Mouse (Mus musculus) mature B cell (primary cell): Measurements from ENCODE around the gene Col5a3.
"Not testable (repeated sequence)": the region's sequence is repeated elsewhere in the genome, so short reads cannot be mapped to it uniquely, and the experiment has no call there.

ENCODE experiments used
- in situ Hi-C: fragments of 300-500 bp; cut with MboI; formaldehyde crosslinking; loops from 2 replicates; pipeline ENCODE4 v1.14.3; 2019

Col5a3 gene

DNA sequence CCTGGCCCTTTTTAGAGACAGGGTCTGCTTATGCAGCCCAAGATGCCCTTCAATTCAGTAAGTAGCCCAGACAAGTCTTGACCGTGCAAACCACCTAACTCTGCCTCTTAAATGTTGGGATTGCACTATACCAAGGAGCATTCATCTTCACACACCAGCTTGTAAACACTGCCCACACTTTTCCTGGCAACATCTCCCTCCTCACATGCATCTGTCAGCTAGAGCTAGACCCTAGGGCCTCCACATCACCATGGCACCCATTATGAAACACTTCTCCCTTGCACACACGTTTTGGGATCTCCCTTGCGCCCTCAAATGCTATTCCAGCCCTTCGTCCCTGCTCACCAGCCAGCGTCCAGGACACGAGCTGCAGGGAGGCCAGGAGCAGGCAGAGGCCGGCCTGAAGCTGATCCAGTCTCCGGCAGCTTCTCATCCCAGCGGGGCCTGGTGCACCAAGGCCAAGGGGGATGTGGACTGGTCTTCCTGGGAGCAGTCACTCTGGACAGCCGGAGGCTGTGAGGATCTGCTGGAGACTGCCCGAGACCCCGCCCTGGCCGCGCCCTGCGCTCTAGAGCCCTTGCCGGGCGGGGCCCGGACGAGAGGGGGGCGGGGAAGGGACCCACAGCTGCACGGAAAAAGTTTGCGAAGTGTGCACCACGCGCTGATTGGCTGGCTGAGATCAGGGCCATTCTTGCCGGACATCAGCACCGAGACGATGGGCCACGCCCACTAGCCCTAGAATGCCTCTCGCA, at the start of gene Col5a3:
Gene Col5a3, minus strand, starts transcription at position 547 of the 752 bp plus-strand sequence.
- in situ Hi-C loops = no loop called here

DNA sequence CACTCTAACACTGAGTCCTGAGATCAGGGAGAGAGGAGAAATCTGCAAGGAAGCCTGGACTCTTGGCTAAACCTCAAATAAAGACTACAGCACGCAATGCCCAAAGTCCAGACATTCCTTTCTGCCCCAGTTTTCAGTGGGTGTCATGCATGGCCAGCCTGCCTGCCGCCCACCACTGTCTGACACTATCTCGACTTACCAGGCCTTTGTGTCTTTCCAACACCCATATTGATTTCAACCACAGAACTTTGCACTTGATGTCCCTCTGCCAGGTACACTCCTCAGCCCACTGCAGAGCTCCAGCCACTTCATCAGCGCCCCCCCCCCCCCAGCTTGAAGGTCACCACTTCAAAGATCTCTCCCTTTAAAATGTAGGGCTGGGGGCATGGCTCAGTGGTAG, 47.4 kb upstream of the Col5a3 start:
- in situ Hi-C loops = no loop called here

DNA sequence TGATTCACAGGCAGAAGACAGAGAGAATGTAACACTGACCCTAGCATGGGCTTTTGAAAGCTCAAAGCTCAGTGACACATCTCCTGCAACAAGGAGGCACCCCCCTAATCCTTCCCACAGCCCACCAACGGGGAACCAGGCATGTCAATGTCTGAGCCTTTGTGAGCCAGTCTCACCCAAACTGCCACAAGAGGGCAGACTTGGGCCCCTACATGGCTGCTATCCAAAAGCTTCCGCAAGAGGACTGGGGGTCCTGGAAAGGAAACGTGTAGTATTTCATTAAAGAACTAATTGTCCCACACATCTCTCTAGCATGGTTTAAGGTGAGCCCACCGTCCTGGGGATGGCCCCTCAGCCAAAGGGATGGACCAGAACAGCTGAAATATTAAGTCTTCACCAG, 47.0 kb upstream of the Col5a3 start:
- in situ Hi-C loops = no loop called here

DNA sequence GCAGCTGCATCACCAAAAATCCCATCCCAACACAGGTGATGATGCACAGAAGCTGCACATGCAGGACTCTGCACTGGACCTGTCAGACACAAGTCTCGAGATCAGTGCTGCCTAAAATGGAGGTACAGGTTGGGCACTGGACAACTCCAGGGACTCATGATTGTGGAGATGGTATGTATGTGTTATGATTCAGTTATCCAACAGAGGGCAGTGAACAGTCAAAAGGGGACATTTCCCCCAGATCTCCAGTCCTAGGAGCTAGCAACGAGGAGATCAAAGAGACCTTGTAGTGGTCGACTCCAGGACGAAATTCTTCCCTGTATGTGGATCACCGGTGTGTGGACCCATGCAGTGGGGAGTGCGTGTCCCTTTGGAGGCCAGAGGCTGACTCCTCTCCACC, 45.1 kb upstream of the Col5a3 start:
- in situ Hi-C loops = no loop called here

DNA sequence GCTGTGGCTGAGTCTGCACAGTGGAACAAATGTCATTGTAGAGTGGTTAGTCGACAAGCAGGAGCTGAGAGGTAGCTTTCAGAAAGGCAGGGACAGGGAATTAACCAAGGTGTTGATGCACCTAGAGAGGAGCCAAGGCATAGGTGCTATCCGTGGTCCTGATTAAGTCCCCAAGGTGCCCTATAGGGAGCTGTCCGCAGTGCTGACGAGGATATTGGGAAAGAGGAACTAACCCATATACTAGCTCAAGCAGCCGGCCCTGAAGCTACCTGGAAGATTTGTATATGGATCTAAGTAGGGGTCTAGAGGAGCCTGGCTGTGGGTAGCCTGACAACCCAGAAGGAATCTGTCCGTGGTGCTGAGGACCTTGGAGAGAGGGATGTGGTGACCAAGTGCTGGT, 42.3 kb upstream of the Col5a3 start:
- in situ Hi-C loops = no loop called here

DNA sequence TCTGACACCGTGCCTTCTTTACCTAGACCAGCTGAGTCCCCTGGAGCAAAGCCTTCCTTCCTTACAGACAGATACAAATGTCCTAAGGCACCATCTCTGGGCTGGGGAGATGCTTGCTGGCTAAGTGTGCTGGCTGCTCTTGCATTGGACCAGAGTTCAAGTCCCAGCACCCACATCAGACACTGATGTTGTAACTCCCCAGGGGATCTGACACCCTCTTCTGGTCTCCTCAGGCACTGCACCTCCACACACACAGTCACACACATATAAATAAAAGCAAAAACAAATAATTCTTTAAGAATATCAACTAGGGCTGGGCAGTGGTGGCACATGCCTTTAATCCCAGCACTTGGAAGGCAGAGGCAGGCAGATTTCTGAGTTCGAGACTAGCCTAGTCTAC, 35.3 kb upstream of the Col5a3 start:
- in situ Hi-C loops = no loop called here

DNA sequence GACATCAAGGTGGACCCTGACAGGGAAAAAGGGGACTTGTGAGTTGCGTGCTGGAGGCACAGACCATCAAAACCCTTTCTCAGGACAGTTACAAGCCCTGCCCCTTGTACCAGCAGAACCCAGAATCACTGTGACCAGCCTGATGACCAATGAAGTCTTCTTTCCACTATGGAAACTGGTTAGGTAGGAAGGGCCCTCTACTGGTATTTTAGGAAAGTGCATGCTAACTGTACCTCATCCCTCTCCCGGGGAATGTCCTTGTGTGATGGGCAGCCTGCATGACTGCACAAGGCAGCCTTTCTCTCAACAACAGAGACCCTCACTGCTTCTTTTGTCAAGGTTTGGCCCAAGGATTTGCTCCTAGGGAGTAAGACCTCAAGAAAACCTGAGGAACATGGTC, 27.8 kb upstream of the Col5a3 start:
- in situ Hi-C loops = no loop called here

DNA sequence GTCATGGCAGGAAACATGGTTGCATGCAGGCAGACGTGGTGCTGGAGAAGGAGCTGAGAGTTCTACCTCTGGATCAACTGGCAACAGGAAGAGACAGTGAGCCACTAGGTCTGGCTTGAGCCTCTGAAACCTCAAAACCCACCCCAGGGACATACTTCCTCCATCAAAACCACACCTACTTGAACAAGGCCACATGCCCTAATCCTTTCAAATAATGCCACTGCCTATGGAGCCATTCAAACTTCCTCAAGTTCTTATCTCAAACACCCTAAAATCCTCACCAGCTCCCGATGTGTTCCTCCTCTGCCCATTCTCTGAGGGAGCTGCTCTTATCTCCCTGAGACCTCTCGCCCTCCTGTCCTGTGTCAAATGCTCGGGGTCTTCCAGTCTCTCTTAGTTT, 27.3 kb upstream of the Col5a3 start:
- in situ Hi-C loops = no loop called here

DNA sequence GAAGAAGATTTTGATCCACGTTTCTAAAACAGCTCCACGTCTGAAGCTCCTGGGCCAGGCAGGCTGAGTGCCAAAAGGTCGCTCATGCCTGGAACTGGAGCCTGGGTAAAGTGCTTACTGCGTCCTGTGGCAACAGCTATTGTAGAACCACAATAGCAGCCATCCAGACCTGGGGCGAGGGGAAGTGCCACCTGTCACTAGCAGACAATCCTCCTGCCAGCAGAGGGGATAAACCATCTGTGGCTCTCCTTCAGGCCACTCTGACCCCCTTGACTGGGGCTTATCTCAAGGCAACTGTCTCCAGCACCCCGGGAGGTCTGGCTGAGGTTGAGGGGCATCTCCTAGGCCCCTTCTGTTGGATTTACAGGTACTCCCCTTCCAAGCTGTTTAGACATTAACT, 24.1 kb upstream of the Col5a3 start:
- in situ Hi-C loops = no loop called here

DNA sequence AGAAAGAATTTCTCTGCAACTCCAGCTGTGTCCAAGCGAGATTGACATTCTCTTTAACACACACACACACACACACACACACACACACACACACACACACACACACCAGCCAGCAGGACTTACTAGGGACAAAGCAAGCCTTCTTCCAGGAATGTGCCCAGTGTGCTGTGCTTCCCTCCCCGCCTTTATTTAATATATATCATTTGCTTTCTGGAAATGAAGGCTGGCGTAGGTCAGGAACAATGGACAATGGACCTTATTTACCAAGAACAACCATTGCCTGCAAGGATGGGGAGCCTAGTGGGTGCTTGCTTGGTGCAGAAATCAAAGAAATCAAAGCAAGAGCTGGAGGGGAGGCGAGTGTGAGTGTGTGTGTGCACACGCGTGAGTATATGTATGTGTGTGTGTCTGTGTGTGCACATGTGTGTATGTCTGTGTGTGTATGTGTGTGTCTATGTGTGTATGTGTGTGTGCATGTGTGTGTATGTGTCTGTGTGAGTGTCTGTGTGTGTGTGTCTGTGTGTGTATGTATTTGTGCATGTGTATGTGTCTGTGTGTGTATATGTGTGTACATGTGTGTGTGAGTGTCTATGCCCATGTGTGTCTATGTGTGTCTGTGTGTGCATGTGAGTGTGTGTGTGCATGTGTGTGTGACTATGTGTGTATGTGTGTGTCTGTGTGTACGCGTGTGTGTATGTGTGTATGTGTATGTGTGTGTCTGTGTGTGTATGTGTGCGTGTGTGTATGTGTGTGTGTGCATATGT, 22.5 kb upstream of the Col5a3 start:
- in situ Hi-C loops = no loop called here

DNA sequence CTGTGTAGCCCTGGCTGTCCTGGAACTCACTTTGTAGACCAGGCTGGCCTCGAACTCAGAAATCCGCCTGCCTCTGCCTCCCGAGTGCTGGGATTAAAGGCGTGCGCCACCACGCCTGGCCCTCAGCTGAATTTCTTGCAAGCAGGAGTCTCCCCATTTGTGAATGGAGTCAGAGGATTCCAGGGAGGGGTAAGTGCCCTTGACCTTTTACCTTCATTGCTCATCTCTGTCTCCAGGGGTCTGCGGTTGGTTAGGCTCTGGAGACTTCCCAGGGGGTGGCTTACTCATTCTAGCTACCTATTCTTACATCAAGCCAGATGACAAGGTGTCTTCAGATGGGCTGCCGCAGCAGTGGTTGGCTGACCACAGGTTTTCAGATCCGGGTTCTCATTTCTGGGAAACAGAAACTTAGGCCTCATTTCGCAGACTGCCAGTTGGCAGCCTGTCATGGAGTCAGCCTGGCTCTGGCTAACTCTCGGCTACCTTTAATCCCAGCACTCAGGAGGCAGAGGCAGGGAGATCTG, 20.6 kb upstream of the Col5a3 start:
- in situ Hi-C loops = not testable (repeated sequence)

DNA sequence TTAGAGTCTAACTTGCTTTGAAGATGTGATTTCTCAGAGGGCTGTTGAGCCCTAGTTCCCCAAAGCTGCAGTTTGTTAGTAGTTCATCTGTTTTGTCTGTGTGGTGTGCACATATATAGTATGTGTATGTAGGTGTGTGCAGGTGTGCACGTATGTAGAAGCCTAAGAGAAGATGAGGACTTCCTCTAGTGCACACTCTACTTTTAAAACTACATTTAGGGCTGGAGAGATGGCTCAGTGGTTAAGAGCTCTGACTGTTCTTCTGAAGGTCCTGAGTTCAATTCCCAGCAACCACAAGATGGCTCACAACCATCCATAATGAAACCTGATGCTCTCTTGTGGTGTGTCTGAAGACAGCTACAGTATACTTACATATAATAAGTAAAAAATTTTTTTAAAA, 20.0 kb upstream of the Col5a3 start:
- in situ Hi-C loops = no loop called here

DNA sequence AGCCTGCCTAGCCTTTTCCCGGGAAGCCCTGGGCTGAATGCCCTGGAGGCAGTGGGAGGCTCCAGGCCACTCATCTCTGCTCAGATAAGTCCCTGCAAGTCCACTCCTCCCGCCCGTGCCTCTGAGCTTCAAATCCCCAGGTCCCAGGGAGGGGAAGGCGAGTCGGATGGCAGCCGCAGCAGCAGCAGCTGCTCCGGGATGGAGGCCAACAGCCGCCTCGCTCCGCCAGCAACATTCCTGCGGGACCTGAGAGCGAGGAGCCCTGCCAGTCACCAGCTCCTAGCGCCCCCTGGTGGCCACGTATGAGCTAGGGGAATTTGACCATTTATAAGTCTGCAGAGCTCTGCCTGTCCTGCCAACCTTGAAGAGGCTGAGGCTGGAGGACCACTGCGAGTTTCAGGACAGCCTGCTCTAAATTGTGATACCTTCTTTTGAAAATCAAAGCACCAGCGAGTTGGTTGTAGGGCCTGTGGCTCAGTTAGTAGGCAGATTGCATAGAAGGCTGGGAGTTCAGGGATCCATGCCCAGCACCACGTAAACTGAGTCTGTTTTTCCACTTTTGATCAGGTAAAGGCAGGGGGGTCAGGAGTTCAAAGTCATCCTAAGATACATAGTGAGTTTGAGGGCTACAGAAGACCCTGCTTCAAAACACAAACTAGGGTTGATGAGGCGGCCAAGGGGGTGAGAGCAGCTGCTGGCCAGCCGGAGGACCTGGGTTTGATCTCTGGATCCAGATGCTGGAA, 16.2 kb upstream of the Col5a3 start:
- in situ Hi-C loops = no loop called here

DNA sequence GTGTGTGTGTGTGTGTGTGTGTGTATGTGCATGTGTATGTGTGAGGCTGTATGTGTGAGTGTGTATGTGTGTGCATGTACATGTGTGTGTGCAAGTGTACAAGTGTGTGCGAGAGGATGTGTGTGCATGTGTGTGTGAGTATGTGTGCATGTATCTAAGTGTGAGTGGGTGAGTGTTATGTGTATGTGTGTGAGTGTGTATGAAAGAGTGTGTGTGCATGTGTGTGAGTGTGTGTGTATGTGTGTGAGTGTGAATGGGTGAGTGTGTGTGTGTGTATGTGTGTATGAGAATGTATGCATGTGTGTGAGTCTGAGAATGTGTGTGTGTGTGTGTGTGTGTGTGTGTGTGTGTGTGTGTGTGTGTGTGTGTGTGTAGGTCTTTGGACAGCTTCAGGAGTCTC, 13.3 kb upstream of the Col5a3 start:
- in situ Hi-C loops = no loop called here

DNA sequence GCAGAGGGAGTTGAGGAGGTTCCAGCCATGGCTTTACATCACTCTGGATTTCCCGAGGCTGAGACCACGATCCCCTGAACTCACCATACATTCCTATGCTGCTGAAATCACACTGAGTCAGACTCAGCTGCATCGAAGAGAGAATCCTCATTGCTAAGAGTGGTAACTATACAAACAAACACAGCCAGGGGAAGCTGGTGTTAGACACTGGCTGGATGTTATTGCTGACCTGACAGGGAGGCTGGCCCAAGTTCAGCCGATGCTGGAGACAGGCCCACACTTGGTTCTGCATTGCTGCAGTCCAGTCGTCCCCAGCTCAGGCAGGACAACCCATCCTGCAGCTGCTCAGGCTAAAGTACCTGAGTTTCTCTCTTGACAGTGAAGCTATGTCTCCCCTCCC, 10.9 kb upstream of the Col5a3 start:
- in situ Hi-C loops = no loop called here

DNA sequence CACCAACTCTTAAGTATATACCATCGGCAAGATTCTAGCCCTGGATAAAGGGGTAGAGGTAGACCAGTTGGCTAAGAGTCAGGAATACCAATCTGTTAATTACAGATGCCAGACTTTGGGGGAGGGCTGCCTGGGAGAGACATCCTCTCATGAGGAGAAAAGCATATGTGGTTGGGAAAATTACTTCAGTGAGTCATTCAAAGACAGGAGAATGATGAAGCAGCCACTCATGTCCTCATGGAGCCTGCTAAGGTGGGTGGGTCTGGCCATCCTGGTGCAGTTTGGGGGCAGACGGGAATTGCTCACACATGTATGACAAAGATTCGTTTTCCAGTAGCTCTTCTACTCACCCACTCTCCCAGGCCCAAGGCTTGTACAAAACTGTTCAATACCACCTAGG, 8.0 kb upstream of the Col5a3 start:
- in situ Hi-C loops = no loop called here

DNA sequence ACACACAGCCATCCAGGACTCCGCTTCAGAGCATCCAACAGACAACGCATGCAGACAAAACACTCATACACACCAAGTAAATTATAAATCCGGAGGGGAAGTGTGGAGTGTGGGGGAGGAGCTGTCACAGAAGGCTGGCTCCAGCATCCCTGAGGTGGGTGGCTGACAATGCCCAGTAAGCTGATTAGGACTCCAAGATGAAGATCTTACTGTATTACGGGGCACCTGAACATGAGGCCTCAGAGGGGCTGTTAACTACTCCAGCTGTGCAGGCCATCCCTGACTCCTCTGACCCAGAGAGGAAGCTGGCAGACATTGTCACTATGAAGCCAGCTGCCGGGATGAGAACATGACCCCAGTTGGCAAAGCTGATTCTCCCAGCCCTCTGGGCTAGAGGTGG, 5.1 kb upstream of the Col5a3 start:
- in situ Hi-C loops = no loop called here

DNA sequence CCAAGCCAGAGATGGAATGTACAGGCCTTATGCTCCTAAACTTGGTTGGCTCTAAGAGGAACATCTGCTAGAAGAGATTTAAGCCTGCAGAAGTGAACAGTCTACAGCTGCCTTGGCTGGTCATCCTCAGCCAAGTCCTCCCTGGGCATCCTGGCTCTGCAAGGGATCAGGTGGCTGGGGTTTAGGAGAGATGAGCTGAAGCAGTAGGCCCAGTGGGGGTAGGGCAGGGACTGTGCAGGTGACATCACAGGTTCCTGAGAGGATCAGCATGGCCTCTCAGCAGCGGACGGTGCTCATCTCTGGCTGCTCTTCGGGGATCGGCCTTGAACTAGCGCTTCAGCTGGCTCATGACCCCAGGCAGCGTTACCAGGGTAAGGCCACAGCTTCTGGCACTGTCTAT, 3.4 kb upstream of the Col5a3 start, which contains the start of gene Rdh8:
Gene Rdh8, plus strand, starts transcription at position 268 of the 400 bp plus-strand sequence.
- in situ Hi-C loops = no loop called here

DNA sequence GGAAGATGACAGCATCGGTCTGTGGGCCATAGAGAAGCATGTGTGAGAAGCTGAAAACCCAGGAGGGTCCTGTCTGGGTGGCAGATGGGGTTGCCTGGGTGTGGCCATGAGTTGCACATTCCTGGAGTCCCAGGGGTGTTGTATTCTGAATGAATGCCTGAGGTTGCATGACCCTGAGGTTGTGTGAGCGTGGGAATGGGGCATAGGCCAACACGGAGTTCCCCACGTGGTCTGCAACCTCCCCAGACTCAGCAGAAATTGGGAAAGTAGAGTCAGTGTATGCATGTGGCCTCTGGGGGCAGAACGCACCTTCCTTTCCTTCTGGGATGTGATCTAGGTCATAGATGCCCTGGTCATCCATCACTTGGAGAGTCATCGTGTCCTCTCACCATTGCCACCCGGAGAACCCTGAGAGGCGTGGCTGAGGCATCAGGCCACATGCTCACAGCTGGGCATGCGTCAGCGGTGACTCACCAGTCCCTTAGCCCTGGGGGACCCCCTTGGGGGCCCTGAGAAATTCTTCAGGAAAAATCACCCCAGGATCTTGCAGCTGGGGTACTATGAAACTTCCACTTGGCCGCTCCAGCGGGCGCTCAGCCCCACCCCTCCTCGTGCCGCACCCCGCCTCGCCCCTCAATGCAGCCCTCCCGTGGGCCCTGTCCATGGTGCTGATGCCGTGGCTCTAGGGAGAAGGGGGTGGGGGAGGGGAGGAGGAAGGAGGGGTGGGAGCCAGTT, 2.2 kb downstream of the Col5a3 start:
- in situ Hi-C loops = no loop called here

DNA sequence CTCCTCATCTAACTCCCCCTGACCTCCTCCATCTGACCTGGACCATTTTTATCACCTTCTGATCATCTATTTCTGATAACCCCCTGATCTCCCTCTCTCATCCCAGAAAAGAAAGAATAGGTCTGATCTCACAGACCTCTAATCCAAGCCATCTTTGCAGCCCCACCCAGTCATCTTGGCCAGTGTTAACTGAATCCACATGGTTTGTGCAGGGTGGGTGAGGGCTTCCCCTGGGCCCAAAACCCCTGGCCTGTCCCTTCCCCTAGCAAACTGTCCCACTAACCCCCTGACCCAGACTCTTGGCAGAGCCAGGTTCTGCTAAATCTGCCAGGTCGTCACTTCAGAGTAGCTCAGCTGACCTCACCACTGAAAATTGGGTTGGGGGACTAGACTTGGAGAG, 4.1 kb downstream of the Col5a3 start:
- in situ Hi-C loops = no loop called here

DNA sequence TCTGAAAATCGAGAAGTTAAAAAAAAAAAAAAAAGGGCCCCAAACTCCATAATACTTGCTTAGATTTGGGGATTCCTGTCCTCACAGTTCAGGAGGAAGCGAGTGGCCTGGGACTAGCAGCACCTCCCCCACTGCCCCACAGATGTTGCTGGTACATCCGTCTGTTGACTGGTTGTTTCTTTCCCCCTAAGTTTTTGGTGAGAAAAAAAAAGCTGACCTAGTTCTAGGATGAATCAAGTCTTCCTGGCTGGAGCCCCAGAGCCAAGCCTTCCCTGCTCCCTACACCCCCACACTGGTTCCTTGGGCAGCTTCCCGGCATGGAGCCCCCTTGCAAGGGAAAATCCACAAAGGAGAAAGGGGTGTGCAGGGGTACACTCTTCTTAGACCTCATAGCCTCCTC, 4.6 kb downstream of the Col5a3 start:
- in situ Hi-C loops = no loop called here

DNA sequence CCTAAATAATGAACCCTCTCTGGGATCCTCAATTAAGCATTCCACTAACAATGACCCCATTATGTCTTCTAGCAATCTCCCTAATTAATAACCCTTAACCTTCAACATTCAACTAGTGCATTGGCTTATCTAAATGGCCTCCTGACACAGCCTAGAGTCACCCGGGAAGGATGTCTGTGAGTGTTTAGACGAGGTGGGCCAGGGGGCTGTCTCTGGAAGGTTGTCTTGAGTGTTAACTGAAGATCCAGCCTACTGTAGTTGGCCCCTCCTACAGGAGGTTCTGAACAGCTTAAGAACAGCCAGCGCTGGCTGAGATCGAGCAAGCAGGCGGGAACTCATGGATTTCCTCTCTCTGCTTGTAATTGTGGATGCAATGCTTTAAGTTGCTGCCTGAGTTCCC, 9.2 kb downstream of the Col5a3 start:
- in situ Hi-C loops = no loop called here
